Mouse (Mus musculus) MEL (cell line): ENCODE measurements at regions not wholly inside any gene's neighbourhood (a gene's known extent, or its start where the extent isn't known, plus 50 kb on each side); places are given as distances from the start of the nearest gene placed in this dataset.
"Not testable (repeated sequence)": the region's sequence is repeated elsewhere in the genome, so short reads cannot be mapped to it uniquely, and the experiment has no call there.

ENCODE experiments used
- CTCF ChIP-seq, 3 experiments: IDR thresholded peaks in 2 of 3; conservative IDR thresholded peaks in 1 of 3; 2 replicates each; pipeline ENCODE4 v1.5.1; 2011 to 2012; ENCODE audit warnings: low read length in 3 of 3, low read depth in 2 of 3, mild to moderate bottlenecking in 2 of 3, improper control_type of control experiment in 1 of 3, inconsistent platforms in 1 of 3, mixed read lengths in 1 of 3, moderate library complexity in 1 of 3; ENCODE audit not compliant: control insufficient read depth in 1 of 3, insufficient read depth in 1 of 3, poor library complexity in 1 of 3, severe bottlenecking in 1 of 3
- E2F4 ChIP-seq: IDR thresholded peaks from 2 replicates; pipeline ENCODE4 v1.6.1; 2011; ENCODE audit warnings: low read depth, low read length, improper control_type of control experiment, borderline replicate concordance
- ELF1 ChIP-seq: IDR thresholded peaks from 2 replicates; pipeline ENCODE4 v1.6.1; 2014; ENCODE audit warnings: low read depth, mild to moderate bottlenecking, inconsistent platforms, low read length, improper control_type of control experiment, moderate library complexity
- GATA1 ChIP-seq: IDR thresholded peaks from 2 replicates; pipeline ENCODE4 v1.6.1; 2011; ENCODE audit warnings: low read depth, low read length, improper control_type of control experiment
- MEF2A ChIP-seq: IDR thresholded peaks from 2 replicates; pipeline ENCODE4 v1.6.1; 2014; ENCODE audit warnings: low read depth, mild to moderate bottlenecking, inconsistent platforms, low read length, improper control_type of control experiment; ENCODE audit not compliant: poor library complexity, insufficient replicate concordance, severe bottlenecking; ENCODE audit errors: extremely low read depth
- NELFE ChIP-seq: IDR thresholded peaks from 2 replicates; pipeline ENCODE4 v1.6.1; 2011; ENCODE audit warnings: low read depth, low read length, improper control_type of control experiment
- NRF1 ChIP-seq: IDR thresholded peaks from 2 replicates; pipeline ENCODE4 v1.6.1; 2014; ENCODE audit warnings: low read depth, mild to moderate bottlenecking, inconsistent platforms, low read length, improper control_type of control experiment, moderate library complexity; ENCODE audit not compliant: poor library complexity, insufficient read depth, severe bottlenecking
- POLR2A ChIP-seq, 2 experiments: IDR thresholded peaks; 2 replicates each; pipeline ENCODE4 v1.6.1; 2011 to 2012; ENCODE audit warnings: low read length in 2 of 2, mild to moderate bottlenecking in 2 of 2, control low read depth in 1 of 2, improper control_type of control experiment in 1 of 2, low read depth in 1 of 2, moderate library complexity in 1 of 2; ENCODE audit not compliant: control insufficient read depth in 1 of 2, insufficient read depth in 1 of 2, poor library complexity in 1 of 2
- POLR2AphosphoS2 ChIP-seq: IDR thresholded peaks from 2 replicates; pipeline ENCODE4 v1.6.1; 2011; ENCODE audit warnings: low read length, improper control_type of control experiment
- RAD21 ChIP-seq: IDR thresholded peaks from 2 replicates; pipeline ENCODE4 v1.6.1; 2011; ENCODE audit warnings: mild to moderate bottlenecking, low read depth, low read length, improper control_type of control experiment
- ZC3H11A ChIP-seq: IDR thresholded peaks from 2 replicates; pipeline ENCODE4 v1.6.1; 2012; ENCODE audit warnings: low read depth, mild to moderate bottlenecking, inconsistent platforms, low read length, improper control_type of control experiment
- ZKSCAN1 ChIP-seq: IDR thresholded peaks from 2 replicates; pipeline ENCODE4 v1.6.1; 2012; ENCODE audit warnings: low read depth, mild to moderate bottlenecking, inconsistent platforms, low read length, improper control_type of control experiment, moderate library complexity

DNA sequence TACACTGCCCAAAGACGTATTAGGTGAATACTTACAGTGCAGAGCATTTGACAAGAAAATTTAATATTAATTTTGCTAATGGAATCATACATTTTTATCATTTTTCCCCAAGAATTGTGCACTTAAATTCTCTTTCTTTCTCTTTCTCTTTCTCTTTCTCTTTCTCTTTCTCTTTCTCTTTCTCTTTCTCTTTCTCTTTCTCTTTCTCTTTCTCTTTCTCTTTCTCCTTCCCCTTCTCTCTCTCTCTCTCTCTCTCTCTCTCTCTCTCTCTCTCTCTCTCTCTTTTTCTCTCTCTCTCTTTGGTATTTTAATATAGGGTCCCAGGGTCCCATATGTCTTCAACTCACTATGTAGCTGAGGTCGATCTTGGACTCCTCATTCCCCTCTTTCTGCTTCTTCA is 107.3 kb upstream of the Akr1e1 start:
- TF ChIP-seq CTCF (IDR thresholded peaks at IDR 0.05 in 2 of 3, conservative IDR thresholded peaks at IDR 0.05 in 1 of 3; ENCODE audit: control insufficient read depth in 1 of 3, insufficient read depth in 1 of 3, low read depth in 2 of 3, low read length in 3 of 3, poor library complexity in 1 of 3, severe bottlenecking in 1 of 3); POLR2A (IDR thresholded peaks at IDR 0.05; ENCODE audit: control insufficient read depth in 1 of 2, insufficient read depth in 1 of 2, low read depth in 1 of 2, low read length in 2 of 2, poor library complexity in 1 of 2); NELFE; RAD21; POLR2AphosphoS2; NRF1; GATA1; E2F4; MEF2A; ZC3H11A; ELF1; ZKSCAN1: not testable (repeated sequence)
